Mouse (Mus musculus) forebrain, embryonic 13.5 days (tissue): ENCODE measurements at regions not wholly inside any gene's neighbourhood (a gene's known extent, or its start where the extent isn't known, plus 50 kb on each side); places are given as distances from the start of the nearest gene placed in this dataset.
"Not testable (repeated sequence)": the region's sequence is repeated elsewhere in the genome, so short reads cannot be mapped to it uniquely, and the experiment has no call there.

ENCODE experiments used
- ATAC-seq: fragments of 200-750 bp; cut with Nextera tagmentation; 2 replicates; pipeline ENCODE4 v1.8.0; 2017
- H3K27ac ChIP-seq: fragments of 300-500 bp; sonication (generic); 2 replicates; pipeline ENCODE4 v1.5.1; 2015; ENCODE audit warnings: inconsistent platforms, mild to moderate bottlenecking, moderate library complexity
- H3K27me3 ChIP-seq: fragments of 300-500 bp; sonication (generic); 2 replicates; pipeline ENCODE4 v1.6.1; 2015; ENCODE audit warnings: mild to moderate bottlenecking, inconsistent platforms
- H3K36me3 ChIP-seq: fragments of 300-500 bp; sonication (generic); 2 replicates; pipeline ENCODE4 v1.6.1; 2015; ENCODE audit warnings: mild to moderate bottlenecking, inconsistent platforms; ENCODE audit not compliant: poor library complexity, severe bottlenecking
- H3K4me1 ChIP-seq: fragments of 300-500 bp; sonication (generic); 2 replicates; pipeline ENCODE4 v1.6.1; 2015; ENCODE audit warnings: inconsistent platforms
- H3K4me2 ChIP-seq: fragments of 300-500 bp; sonication (generic); 2 replicates; pipeline ENCODE4 v1.6.1; 2015; ENCODE audit warnings: inconsistent platforms, mild to moderate bottlenecking, moderate library complexity
- H3K4me3 ChIP-seq: fragments of 300-500 bp; sonication (generic); 2 replicates; pipeline ENCODE4 v1.5.1; 2015; ENCODE audit warnings: mild to moderate bottlenecking, inconsistent platforms
- H3K9ac ChIP-seq: fragments of 300-500 bp; sonication (generic); 2 replicates; pipeline ENCODE4 v1.6.1; 2015; ENCODE audit warnings: mild to moderate bottlenecking, inconsistent platforms
- H3K9me3 ChIP-seq: fragments of 300-500 bp; sonication (generic); replicated peaks from 2 replicates; pipeline ENCODE4 v1.6.1; 2016; ENCODE audit warnings: inconsistent platforms
- WGBS: fragments of 180-500 bp; shearing (Covaris S2); methylation state at CpG from one replicate; pipeline ENCODE4 v1.1.7; 2015; 5-methylcytosine and 5-hydroxymethylcytosine counted together

DNA sequence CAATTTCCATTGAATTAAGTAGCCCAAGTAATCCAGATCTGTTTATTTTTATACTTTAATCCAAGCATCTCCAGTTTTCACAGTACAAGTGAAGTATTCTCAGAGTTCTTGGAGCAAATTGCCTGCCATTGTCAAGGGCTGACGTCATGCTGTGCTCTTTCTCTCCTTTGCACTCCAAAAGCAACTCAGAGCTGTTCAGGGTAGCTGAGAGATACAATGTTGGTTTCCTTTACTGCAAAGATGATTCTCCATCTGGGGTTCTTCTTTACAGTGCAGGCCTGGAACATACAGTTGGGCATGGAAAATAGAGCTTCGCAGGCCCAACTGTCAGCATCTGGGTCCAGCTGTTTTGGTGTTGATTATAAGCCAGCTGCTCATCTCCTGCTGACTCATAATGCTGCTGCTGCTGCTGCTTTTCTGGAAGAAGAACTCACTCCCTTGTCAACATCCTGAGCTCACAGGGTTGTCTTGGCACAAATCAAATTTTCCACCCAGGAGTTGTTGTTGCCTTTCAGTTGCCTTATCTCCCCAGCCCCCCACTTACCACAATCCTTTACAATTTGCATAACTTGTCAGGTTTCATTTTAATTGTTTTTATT is 454.7 kb upstream of the Slc5a7 start:
- no peaks in the 10 kb centered on the region for H3K36me3 ChIP-seq
- no peak overlapping the region for H3K4me3 ChIP-seq
- ATAC-seq = 0 out of 2 replicates have a peak, but pooled peaks have one; percentile 6
- 27% methylated on average over 2 of the region's 2 CpGs for WGBS
- peaks cover 12% of the 10 kb centered on the region for H3K4me1 ChIP-seq
- H3K27me3 ChIP-seq = no peaks in the 10 kb centered on the region
- no peaks in the 10 kb centered on the region for H3K9me3 ChIP-seq
- no peak overlapping the region for H3K9ac ChIP-seq
- no peak overlapping the region for H3K27ac ChIP-seq
- H3K4me2 ChIP-seq = no peak overlapping the region

DNA sequence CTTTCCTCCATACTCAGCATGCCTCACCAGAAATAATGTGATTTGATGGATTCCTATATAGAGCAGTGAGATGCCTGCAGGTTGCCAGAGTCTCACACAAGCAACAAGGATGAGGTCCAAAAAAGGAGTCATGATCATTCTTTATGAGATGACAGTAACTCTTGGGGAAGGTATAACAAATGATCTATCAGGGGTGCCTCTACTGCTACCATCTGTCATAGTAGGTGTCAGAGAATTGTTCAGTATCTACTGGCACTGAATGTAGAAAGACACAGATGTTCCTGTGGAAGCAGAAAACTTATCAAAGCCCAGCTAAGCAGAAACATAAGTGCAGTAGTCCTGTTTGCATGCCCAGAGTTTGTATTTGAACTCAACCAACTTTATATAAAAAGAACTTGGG is 454.1 kb upstream of the Slc5a7 start:
- Histone ChIP-seq H3K36me3 (no peaks in the 10 kb centered on the region), H3K9ac (no peak overlapping the region), H3K27ac (no peak overlapping the region), H3K27me3 (no peaks in the 10 kb centered on the region), H3K4me2 (no peak overlapping the region), H3K4me3 (no peak overlapping the region), H3K9me3 (no peaks in the 10 kb centered on the region), H3K4me1 (peaks cover 12% of the 10 kb centered on the region)
- no peak for ATAC-seq

DNA sequence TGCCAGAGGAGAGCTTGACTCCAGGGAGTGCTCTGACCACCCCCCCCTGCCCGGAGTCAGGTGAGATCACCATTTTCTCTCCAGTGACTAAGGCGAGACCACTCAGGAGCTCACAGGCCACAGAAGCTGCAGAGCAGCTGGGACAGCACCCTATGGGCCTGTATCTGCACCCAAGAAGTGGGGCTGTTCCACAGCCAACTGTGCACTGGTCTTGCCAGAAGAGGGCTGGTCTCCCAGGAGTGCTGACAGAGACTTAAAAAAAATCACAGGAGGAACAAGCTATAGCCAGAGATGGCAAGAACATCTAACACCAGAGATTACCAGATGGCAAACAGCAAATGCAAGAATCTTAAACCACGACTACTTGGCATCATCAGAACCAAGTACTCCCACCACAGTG is 437.0 kb upstream of the Slc5a7 start:
- Histone ChIP-seq H3K4me2 (no peak overlapping the region), H3K36me3 (no peaks in the 10 kb centered on the region), H3K9ac (no peak overlapping the region), H3K27me3 (no peaks in the 10 kb centered on the region), H3K4me1 (no peaks in the 10 kb centered on the region), H3K9me3 (no peaks in the 10 kb centered on the region), H3K4me3 (no peak overlapping the region), H3K27ac (no peak overlapping the region)
- no peak for ATAC-seq
- WGBS = 87% methylated on average over 3 of the region's 3 CpGs

DNA sequence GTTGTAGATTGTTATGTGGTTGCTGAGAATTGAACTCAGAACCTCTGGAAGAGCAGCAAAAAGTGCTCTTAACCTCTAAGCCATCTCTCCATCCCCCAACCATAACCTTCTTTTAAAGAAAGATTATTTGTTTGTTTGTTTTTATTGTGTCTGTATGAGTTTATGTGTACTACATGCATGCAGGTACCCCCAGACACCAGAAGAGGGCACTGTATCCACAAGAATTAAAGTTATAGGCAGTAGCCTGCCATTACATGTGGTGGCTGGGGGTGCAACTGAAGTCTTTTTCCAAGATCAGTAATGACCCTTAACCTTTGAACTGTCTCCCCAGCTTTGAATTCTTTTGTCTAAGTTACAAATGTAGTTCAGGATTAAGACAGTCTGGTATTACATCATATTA is 428.8 kb upstream of the Slc5a7 start:
- Histone ChIP-seq H3K9ac (no peak overlapping the region), H3K4me1 (no peaks in the 10 kb centered on the region), H3K9me3 (no peaks in the 10 kb centered on the region), H3K4me3 (no peak overlapping the region), H3K27ac (no peak overlapping the region), H3K36me3 (no peaks in the 10 kb centered on the region), H3K27me3 (no peaks in the 10 kb centered on the region), H3K4me2 (no peak overlapping the region)
- no peak for ATAC-seq

DNA sequence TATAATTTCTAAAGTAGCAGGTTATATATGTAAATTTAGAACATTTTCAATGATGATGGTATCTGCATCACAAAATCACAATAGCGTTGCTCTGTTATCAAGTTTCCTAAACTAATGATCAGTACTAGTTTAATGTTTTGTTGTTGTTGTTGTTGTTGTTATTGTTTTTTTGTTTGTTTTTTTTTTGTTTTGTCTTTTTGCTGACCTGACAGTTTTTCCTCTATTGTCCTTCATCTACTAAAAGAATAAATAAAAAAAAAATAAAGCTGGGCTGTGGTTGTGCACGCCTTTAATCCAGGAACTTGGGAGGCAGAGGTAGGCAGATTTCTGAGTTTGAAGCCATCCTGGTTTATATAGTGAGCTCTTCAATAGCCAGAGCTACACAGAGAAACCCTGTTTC is 427.9 kb upstream of the Slc5a7 start:
- no peaks in the 10 kb centered on the region for H3K36me3 ChIP-seq
- no peak for ATAC-seq
- no peaks in the 10 kb centered on the region for H3K27me3 ChIP-seq
- H3K27ac ChIP-seq = no peak overlapping the region
- no peaks in the 10 kb centered on the region for H3K4me1 ChIP-seq
- WGBS = 92% methylated on average over 2 of the region's 2 CpGs
- H3K9me3 ChIP-seq = no peaks in the 10 kb centered on the region
- no peak overlapping the region for H3K9ac ChIP-seq
- H3K4me2 ChIP-seq = no peak overlapping the region
- no peak overlapping the region for H3K4me3 ChIP-seq

DNA sequence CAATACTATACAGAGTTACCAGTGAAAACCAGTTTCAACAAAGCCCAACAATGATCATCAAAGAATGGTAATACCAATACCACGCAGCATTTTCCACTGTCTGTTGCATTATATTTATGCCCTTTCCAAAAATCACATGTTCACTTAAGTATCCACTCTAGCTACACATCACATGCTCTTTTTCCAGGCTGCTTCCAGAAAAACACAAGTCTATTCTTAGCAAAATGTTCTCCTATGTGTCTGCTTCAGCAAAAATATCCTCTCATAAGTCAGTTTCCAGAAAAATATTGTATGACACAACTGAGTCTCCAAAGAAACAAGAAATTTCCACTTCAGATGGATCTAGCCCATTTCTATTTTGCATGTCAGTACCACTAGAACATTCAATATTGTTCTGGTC is 414.2 kb upstream of the Slc5a7 start:
- 86% methylated on average over 1 of the region's 1 CpGs for WGBS
- no peak overlapping the region for H3K9ac ChIP-seq
- H3K27me3 ChIP-seq = no peaks in the 10 kb centered on the region
- H3K9me3 ChIP-seq = no peaks in the 10 kb centered on the region
- H3K36me3 ChIP-seq = no peaks in the 10 kb centered on the region
- H3K27ac ChIP-seq = no peak overlapping the region
- no peaks in the 10 kb centered on the region for H3K4me1 ChIP-seq
- H3K4me2 ChIP-seq = no peak overlapping the region
- no peak for ATAC-seq
- H3K4me3 ChIP-seq = no peak overlapping the region

DNA sequence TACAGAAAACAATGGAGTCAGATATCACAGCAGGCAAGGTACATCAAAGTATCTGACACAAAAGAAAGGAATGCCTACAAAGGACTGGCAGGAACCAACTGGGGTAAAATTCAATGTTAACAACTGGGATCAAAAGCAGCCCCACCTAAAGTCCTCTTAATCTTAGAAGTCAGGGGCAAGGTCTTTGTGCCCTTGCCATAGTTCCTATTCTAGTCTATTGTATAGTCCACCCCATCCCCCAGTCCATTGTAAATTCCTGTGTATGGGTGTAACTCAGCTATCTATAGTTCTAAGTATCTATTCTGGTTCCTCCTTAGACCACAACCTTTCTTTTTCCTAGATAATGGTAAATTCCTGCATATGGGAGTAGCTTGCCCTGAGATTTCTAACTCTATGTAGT is 409.0 kb upstream of the Slc5a7 start:
- H3K27me3 ChIP-seq, H3K4me2 ChIP-seq, H3K4me3 ChIP-seq, H3K36me3 ChIP-seq, H3K27ac ChIP-seq, H3K4me1 ChIP-seq, H3K9me3 ChIP-seq, ATAC-seq, H3K9ac ChIP-seq: not testable (repeated sequence)

DNA sequence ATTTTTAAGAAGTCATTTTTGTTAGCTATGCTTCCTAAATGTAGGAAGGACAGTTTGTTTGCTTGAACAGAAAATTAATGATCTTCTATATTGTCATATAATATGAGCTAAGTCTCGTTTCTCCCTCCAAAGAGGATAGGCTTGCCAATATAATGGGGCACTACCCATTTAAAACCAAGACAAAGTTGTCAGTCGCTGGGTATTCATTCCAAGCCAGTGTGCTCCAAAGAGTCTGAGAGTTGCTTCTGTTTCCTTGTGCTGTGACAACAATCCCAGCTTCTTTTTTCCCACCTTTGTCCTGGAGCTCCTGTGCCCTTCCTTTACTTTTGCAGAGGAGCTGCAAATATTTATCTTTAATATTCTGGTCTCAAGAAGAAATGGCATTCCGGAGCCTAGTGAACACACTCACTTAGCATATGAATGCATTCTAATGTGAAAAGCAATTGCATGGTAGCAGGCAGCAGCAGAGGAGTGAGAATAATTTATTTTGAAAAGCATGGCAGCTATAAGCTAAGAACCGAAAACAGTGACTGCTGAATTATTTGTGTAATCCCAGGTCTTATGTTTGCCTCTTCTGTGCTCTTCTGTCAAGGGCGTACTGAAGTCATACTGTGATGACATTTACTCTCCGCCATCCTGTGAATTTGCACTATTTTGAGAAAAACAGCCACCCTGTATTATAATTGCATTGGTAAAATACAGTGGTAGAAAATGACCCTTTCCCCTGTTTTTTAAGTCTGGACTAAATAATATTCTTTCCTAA is 402.7 kb upstream of the Slc5a7 start:
- no peak overlapping the region for H3K4me3 ChIP-seq
- H3K36me3 ChIP-seq = no peaks in the 10 kb centered on the region
- no peak overlapping the region for H3K27ac ChIP-seq
- H3K9ac ChIP-seq = no peak overlapping the region
- 36% methylated on average over 6 of the region's 6 CpGs for WGBS
- H3K4me2 ChIP-seq = no peak overlapping the region
- peak; percentile 38; the same call in 1 of the 2 replicates for ATAC-seq
- H3K9me3 ChIP-seq = no peaks in the 10 kb centered on the region
- no peaks in the 10 kb centered on the region for H3K4me1 ChIP-seq
- no peaks in the 10 kb centered on the region for H3K27me3 ChIP-seq

DNA sequence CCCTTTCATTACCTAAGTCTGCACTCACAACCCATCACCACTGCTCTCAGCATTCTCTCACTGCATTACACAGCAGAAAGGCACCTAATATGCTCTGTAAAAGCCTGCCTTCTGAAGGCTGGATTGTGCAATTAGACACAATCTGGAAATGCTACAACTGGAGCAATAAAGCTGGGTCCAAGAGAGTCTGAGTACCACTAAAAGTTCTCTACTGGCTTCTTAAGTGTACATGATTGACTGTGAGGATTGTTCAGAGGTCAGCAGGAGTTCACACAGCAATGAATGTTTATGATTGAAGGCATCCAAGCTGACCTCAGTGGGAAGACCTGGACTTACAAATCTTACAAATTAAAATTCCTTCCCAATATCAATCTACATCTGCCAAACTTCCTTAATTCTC is 395.8 kb upstream of the Slc5a7 start:
- ATAC-seq = no peak
- Histone ChIP-seq H3K9me3 (no peaks in the 10 kb centered on the region), H3K4me3 (no peak overlapping the region), H3K9ac (no peak overlapping the region), H3K4me1 (no peaks in the 10 kb centered on the region), H3K4me2 (no peak overlapping the region), H3K27me3 (no peaks in the 10 kb centered on the region), H3K27ac (no peak overlapping the region), H3K36me3 (no peaks in the 10 kb centered on the region)

DNA sequence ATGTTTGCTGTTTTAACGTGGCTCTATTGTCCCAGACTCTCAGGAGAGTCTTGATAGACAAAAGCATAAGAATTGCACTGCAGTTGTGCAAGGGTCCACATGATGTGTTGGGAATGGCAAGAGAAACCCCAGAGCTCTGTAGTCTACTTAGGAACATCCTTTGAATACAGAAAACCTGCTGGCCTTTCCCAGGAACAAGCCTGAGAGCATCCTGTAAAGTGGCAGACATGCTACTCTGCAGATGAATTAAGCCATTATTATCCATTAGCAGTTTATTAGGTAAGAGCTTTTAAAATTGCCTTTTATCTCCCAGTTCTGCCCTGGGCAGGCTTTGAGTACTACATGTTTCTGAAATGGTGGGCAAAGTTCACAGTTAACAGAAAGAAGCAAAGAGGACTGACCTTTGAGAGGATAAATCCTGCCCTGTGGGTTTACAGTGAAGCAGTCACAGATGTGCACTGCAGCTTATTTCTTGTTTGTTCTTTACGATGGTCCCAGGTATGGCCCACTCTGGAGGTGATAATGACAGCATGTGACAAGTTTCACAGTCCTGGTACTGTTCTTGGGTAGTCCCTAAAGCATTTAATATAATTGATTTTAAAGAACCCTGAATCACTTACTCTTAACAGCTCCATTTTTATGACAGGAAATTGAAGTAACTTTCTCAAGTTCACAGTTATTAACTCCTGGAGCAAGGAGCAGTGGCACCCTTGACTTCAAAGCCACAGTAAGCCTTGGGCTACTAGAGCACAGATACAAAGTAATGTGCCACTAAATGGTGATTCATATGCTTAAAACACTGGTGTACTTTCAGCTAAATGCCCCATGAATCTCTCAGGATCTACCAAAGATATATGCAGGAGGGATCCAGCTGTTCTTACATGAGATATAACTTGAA is 386.6 kb upstream of the Slc5a7 start:
- ATAC-seq = no peak
- WGBS = 67% methylated on average over 2 of the region's 2 CpGs
- no peak overlapping the region for H3K9ac ChIP-seq

DNA sequence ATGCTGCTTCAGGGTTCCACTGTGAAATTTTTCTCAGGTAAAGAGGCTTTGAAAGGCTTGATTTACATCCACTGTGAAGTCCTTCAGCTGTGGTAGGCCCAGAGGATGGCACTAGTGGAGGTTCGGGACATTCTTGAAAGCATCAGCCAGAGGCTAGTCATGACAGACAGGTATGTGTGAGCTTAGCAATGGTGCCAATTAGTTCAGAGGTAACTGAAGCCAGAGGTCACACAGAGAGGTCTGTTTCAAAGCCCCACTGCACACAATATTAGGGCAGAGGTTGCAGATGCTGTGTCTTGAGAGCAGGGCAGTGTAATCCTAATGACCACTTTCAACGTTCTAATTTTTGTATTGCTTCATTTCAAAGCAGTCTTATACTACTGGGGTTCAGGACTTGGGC is 379.3 kb upstream of the Slc5a7 start:
- Histone ChIP-seq H3K4me1 (no peaks in the 10 kb centered on the region), H3K4me3 (no peak overlapping the region), H3K27ac (no peak overlapping the region), H3K27me3 (no peaks in the 10 kb centered on the region), H3K4me2 (no peak overlapping the region), H3K36me3 (no peaks in the 10 kb centered on the region), H3K9ac (no peak overlapping the region), H3K9me3 (no peaks in the 10 kb centered on the region)
- WGBS = 66% methylated on average over 2 of the region's 2 CpGs
- ATAC-seq = no peak

More for the DNA sequence above, 386.6 kb upstream of the Slc5a7 start:
- no peaks in the 10 kb centered on the region for H3K9me3 ChIP-seq
- no peak overlapping the region for H3K4me2 ChIP-seq
- H3K4me1 ChIP-seq = no peaks in the 10 kb centered on the region
- no peak overlapping the region for H3K4me3 ChIP-seq
- no peaks in the 10 kb centered on the region for H3K36me3 ChIP-seq
- H3K27ac ChIP-seq = no peak overlapping the region
- no peaks in the 10 kb centered on the region for H3K27me3 ChIP-seq

DNA sequence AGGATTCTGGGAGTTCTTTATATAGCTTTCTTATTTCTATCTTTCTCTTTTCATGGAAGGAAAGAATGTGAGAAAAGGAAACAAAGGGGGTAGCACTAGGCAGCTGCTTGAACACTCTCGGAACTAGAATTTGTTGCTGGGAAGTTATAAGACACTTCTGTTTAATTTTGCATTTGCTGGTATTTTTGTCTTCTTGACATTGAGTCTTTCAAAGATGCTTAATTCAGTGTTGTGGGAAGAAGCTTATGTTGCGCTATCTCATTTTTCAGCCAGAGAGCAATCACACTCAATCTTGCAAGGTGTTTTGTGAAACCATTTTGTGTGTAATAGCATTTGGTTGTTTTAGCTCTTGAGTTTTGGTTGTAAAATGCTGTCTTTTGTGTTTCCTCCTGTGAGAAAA is 370.7 kb upstream of the Slc5a7 start:
- Histone ChIP-seq H3K9me3 (no peaks in the 10 kb centered on the region), H3K4me2 (no peak overlapping the region), H3K9ac (no peak overlapping the region), H3K4me3 (no peak overlapping the region), H3K27me3 (no peaks in the 10 kb centered on the region), H3K27ac (no peak overlapping the region), H3K36me3 (no peaks in the 10 kb centered on the region), H3K4me1 (no peaks in the 10 kb centered on the region)
- 75% methylated on average over 2 of the region's 2 CpGs for WGBS
- no peak for ATAC-seq
